Mouse (Mus musculus) layer of hippocampus, postnatal 14 days (tissue): ENCODE measurements around the gene Cfd. TPM values are rescaled to one million over a fixed set of nuclear protein-coding genes. Genes with fewer than 3 reads are reported as not detected.

Source experiments
- DNase-seq, 2 experiments: peaks; one replicate each; pipeline ENCODE4 v3.0.0; 2021 to 2022; ENCODE audit warnings: low spot score in 2 of 2, mixed read lengths in 1 of 2
- microRNA-seq, 2 experiments: library from miRNA; unstranded; fragments of <30 nt; microRNA quantifications; one replicate each; pipeline ENCODE4 v1.2.0; 2021
- total RNA-seq, 2 experiments: library from RNA; stranded (reverse); gene quantifications; 2 replicates each; pipeline ENCODE4 v1.2.3; 2021

Gene Cfd
- total RNA-seq, 2 experiments from 2014 or later, result not detected

DNA sequence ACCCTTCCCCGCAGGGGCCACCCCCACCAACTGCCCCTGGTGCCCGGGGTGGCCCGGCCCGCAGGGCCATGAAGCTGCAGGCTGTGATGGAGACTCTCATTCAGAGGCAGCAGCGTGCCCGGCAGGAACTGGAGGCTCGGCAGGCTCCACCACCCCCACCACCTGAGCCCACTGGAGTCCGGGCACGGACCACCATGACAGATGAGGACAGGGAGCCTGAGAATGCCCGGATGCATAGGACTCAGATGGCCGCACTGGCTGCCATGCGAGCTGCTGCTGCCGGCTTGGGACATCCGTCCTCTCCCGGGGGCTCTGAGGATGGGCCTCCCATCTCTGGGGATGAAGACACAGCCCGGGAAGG, 40.2 kb downstream of the Cfd start:
- DNase-seq, result no peak

DNA sequence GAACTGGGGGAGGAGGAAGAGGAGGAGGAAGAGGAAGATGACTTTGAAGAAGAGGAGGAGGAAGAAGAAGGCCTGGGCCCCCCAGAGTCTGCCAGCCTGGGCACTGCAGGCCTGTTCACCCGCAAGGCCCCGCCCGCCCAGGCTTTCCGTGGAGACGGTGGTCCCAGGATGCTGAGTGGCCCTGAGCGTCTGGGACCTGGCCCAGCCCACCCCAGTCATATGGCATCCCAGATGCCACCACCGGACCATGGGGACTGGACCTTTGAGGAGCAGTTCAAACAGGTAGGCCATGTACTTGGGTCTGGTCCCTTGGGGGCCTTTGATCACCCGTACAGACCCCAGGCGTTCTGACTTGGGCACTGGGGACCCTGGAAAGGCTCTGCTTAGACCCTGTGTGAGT, 41.1 kb downstream of the Cfd start:
- DNase-seq, result no peak

DNA sequence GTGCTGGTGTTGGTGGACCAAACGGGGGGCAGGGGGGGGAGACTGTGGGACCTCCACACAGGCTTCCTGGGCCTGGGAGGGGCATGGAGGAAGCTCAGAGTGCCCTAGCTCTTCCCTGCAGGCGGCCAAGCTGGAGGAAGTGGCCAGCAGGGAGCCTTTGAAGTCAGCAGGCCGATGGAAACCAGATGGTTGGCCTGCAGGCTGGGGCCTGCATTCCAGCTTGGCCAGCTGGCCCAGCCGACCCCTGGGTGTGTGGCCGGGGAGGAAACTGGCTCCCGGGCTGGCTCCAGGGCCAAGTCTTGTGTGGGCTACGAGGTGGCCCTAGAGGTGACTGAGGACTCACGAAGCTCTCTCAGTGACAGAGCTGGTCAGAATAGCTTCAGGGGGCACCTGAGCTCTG, 42.1 kb downstream of the Cfd start:
- peak in 1 of 2 experiments; percentile 60 for DNase-seq

DNA sequence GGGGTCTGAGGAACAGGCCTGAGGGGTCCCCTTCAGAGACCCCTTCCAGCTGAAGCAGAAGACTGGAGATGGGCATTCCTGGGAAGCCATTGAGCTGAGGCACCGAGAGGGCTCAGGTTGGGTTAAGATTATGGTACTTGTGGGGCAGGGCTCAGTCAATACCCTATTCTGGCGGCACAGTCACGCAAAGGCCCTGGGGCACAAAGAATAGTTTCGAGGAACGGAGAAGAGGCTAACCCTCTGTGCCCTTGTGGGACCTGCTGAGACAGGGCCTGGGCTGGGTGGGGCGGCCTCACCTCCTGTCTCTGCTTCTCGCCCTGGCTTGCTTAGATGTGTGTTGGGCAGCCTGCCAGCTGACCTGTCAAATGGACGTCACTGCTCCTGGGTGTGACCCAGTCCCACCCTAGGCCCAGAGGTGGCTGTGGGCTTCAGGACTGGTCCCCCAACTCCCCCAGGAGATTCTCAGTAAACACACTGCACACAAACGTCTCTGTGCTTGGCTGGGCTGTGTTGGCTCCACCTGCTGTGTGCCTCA, 42.6 kb downstream of the Cfd start:
- DNase-seq, result no peak

DNA sequence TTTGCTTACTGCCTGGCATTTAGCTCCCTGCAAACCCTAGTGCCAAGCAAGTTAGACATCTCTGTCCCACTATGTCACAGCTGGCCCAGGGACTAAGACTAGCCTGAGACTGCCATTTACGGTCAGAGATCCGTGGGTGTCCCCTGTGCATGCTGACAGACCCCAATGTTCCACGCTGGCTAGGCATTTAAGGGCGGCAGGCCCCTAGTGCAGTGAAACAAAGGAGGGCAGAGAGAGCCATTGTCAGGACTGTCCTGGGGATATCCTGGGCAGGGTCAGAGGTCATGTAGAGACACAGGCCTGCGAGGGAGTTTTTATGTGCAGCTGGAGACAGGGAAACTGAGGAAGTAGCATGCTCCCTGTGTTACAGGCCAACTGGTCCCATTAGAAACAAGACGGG, 43.2 kb downstream of the Cfd start:
- no peak for DNase-seq

DNA sequence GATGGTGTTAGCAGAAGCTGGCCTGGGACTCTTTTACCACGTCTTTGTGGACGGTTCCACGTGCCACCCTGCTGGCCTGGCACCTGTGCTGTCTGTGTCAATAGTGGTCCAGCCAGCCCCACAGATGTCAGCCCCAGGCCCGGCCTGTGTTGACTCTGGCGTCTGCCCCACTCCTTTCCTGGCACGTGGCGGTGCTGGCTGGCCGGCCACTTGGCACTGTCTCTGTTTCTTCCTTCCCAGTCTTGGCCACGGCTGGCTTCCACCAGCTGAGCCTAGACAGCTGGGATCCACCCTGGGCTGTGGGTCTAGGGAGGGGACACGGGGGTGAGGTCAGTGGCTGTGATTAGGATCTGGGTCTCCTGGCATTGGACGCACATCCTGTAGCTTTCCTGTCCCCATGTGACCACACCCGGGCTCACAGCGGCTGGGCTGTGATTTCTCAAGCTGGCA, 43.6 kb downstream of the Cfd start:
- peak; percentile 78 to 82 for DNase-seq

DNA sequence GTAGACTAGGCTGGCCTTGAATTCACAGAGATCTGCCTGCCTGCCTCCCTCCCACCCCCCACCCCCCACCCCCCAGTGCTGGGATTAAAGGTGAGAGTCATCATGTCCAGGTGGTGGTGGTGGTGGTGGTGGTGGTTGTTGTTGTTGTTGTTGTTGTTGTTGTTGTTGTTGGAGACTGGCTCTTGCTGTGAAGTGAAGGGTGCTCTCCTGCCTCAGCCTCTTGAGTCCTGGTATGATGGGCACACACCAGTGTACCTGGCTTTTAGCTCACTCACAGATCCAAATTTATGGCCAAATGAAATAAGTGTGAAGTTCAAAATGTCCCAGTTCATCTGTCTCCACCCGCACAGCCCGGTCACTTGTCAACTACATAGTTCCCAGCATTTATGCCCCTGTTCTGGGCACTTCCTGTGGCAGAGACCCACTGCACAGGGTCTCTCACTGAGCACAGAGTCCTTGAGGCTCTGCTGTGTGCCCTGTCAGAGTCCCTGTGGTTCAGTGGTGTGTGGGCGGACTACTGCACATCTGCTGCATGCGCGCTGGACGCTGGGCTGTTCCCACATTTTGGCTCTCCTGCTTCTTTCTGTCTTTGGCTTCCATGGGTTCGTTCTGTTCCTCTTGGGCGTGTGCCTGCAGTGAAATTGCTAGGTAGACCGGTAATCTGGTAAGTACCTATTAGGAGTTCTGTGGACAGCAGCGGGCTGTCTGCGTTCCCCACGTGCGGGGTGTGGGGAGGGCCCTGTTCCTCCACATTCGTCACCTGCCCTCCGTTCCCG, 44.3 kb downstream of the Cfd start:
- DNase-seq, result no peak

DNA sequence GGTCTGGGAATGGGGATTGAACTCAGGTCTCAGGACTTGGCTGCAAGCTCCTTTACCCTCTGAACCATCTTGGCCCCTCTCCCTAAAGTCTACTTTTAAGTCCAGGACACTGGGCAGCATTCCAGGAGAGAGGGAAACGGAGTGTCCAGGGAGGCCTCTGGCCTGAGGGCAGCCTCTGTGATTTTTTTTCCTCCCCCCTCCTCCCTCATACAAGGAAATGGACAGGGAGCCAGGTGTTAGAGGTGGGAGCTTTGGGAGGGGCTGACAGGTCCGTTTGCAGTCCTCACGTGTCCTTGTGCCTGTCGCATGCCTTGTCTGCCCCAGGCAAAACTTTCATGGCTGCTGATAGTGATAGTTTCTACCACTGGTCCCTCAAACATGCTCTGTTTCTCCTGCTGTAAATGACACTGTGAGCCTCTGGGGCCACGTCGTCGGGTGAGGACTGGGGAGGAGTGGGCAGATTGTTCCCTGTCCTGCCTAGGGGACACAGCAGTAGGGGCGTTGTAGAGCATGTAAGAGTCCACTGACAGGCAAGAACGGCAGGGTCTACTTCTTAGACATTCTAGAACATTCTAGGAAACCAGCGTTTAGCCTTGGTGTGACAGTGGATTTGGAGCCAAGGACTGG, 45.7 kb downstream of the Cfd start:
- no peak for DNase-seq

DNA sequence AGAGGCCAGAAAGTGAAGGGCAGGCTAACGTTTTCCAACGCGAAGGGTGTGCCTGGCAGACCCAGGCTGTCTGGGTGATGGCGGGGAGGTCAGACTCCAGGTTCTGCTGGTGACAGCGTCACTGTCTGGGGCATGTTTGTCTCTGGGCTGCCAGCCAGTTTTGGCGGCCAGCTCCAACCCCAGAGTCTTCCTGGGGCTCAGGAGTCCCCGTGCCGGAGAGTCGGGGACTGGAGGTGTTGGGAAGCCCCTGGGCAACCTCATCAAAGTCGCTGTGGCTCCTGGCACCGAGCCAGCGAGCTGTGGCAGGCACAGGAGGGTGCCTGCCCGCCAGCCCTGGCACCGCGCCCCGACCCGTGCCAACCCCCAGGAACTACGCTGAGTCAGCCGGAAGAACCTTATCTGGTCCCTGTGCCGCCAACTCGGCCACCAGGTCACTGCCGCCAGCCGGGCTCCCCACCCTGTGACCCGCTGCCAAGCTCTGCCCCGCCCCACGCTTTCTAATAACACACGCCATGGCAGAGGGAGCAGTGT, 46.3 kb downstream of the Cfd start:
- no peak for DNase-seq

DNA sequence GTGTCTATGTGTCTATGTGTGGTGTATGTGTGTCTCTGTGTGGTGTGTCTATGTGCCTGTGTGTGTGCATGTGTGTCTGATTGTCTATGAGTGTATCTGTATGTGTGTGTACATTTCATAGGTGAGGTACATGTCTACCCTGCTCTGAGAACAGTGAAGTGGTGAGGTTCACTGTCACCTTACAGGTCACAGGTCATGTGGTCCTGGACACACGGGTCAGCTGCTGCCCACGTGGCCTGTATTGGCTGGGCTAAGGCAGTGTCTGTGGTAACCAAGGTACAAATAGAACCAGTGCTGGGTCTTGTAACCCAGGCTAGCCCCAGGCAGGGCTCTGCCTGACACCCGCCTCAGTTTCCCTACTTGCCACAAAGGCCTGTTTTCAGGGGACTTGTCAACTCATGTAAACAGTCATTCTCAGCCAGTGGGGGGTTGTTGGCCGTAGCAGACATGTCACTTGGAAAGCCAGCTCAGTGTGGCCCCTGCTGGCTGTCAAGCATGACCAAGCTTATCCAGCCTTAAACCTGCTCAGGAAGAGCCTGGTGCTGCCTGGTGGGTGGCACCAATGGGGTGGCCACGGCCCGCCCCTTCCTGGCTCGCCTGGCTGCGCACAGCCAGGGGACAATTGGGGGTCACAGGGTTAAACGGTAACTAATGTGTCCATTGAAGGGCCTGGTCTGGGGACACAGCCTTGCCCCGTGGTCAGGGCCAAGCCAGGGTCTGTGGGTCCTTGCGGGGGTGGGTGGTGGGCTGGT, 47.3 kb downstream of the Cfd start:
- no peak for DNase-seq

DNA sequence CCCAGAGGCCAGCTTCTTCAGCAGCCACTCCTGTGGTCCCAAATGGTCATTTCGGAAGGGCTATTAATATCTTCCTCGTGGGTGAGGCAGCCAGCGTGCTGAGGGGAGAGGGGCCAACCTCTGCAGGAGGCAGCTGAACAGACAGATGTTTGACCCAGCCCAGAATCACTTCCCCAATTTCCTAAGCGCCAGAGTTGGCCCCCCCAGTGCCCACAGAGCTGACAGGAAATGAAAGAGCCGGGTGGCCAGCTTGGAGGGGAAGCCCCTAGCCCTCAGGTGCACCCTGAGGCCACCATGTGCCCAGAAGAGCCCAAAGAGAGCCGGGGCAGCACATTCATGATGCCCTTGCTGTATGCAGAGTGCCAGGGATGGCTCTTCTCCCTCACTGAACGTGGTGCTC, 50.1 kb downstream of the Cfd start:
- no peak for DNase-seq

Small RNA genes lying within 50 kb of the gene (microRNA-seq; reads per million reads assigned to microRNA genes)
- gene Mir6910, result 0 to 0.28 reads per million in 2 experiments

Other genes starting within 250 kb of the Cfd start
- under 1 TPM; 0.52 to 0.53 TPM for gene Odf3l2, start 245.1 kb upstream of the Cfd start, total RNA-seq
- under 1 TPM in 1 of 2 experiments, not detected in 1; 0.37 TPM for gene Madcam1, start 226.3 kb upstream of the Cfd start, total RNA-seq
- 10 to 100 TPM; 72.3 to 73.2 TPM for gene Tpgs1, start 221.5 kb upstream of the Cfd start, total RNA-seq
- 10 to 100 TPM; 60.9 to 68.5 TPM for gene Cdc34, start 208.7 kb upstream of the Cfd start, total RNA-seq
- gene Gzmm, start 201.8 kb upstream of the Cfd start, total RNA-seq, result 1 to 10 TPM; 1.7 to 1.9 TPM
- 100 to 1,000 TPM; 695 to 807 TPM for gene Bsg, start 186.4 kb upstream of the Cfd start, total RNA-seq
- gene Hcn2, start 174.2 kb upstream of the Cfd start, total RNA-seq, result 10 to 100 TPM; 89.2 to 96.6 TPM
- gene Polrmt, start 144.3 kb upstream of the Cfd start, total RNA-seq, result 10 to 100 TPM; 45.3 to 49.0 TPM
- gene Fgf22, start 135.8 kb upstream of the Cfd start, total RNA-seq, result 1 to 10 TPM in 1 of 2 experiments, under 1 TPM in 1; 0.88 to 1.7 TPM
- 10 to 100 TPM; 86.1 to 90.5 TPM for gene Rnf126, start 123.9 kb upstream of the Cfd start, total RNA-seq
- gene Fstl3, start 113.6 kb upstream of the Cfd start, total RNA-seq, result 1 to 10 TPM; 1.2 to 2.4 TPM
- under 1 TPM in 1 of 2 experiments, not detected in 1; 0.16 TPM for gene Prss57, start 99.9 kb upstream of the Cfd start, total RNA-seq
- gene Palm, start 97.3 kb upstream of the Cfd start, total RNA-seq, result 100 to 1,000 TPM; 356 to 379 TPM
- under 1 TPM; 0.26 to 0.53 TPM for gene Misp, start 69.9 kb upstream of the Cfd start, total RNA-seq
- gene Ptbp1, start 36.4 kb upstream of the Cfd start, total RNA-seq, result 10 to 100 TPM; 62.9 to 70.2 TPM
- 1 to 10 TPM; 2.3 to 3.0 TPM for gene Prtn3, start 16.4 kb upstream of the Cfd start, total RNA-seq
- gene Plppr3, start 16.2 kb upstream of the Cfd start, total RNA-seq, result 10 to 100 TPM; 53.5 to 57.7 TPM
- gene Elane, start 4.6 kb upstream of the Cfd start, total RNA-seq, result not detected
- 10 to 100 TPM; 48.8 to 51.9 TPM for gene Med16, start 18.1 kb downstream of the Cfd start, total RNA-seq
- gene Gm26602, start 20.0 kb downstream of the Cfd start, total RNA-seq, result not detected
- gene Kiss1r, start 26.1 kb downstream of the Cfd start, total RNA-seq, result 1 to 10 TPM; 5.0 to 8.9 TPM
- gene R3hdm4, start 30.4 kb downstream of the Cfd start, total RNA-seq, result 100 to 1,000 TPM; 424 to 430 TPM
- 1 to 10 TPM; 4.5 to 6.4 TPM for gene Arid3a, start 36.2 kb downstream of the Cfd start, total RNA-seq
- 10 to 100 TPM; 35.5 to 40.8 TPM for gene Wdr18, start 69.3 kb downstream of the Cfd start, total RNA-seq
- gene Grin3b, start 79.9 kb downstream of the Cfd start, total RNA-seq, result under 1 TPM; 0.12 to 0.21 TPM
- 100 to 1,000 TPM; 135 to 144 TPM for gene Tmem259, start 93.5 kb downstream of the Cfd start, total RNA-seq
- gene Cnn2, start 97.7 kb downstream of the Cfd start, total RNA-seq, result 1 to 10 TPM; 7.5 to 9.3 TPM
- 10 to 100 TPM in 1 of 2 experiments, 1 to 10 TPM in 1; 9.8 to 10.5 TPM for gene Abca7, start 105.6 kb downstream of the Cfd start, total RNA-seq
- 1 to 10 TPM; 3.8 to 3.9 TPM for gene Arhgap45, start 125.8 kb downstream of the Cfd start, total RNA-seq
- 10 to 100 TPM; 74.1 to 74.3 TPM for gene Polr2e, start 148.9 kb downstream of the Cfd start, total RNA-seq
- 100 to 1,000 TPM; 456 to 501 TPM for gene Gpx4, start 156.3 kb downstream of the Cfd start, total RNA-seq
- 10 to 100 TPM; 19.8 to 21.3 TPM for gene Sbno2, start 214.7 kb downstream of the Cfd start, total RNA-seq
- 10 to 100 TPM; 89.2 to 90.7 TPM for gene Stk11, start 224.9 kb downstream of the Cfd start, total RNA-seq
- 100 to 1,000 TPM; 397 to 417 TPM for gene Atp5d, start 247.8 kb downstream of the Cfd start, total RNA-seq
- 100 to 1,000 TPM; 401 to 436 TPM for gene Cbarp, start 250.0 kb downstream of the Cfd start, total RNA-seq